ENCODE assay signal across 9 mouse cellular contexts in genomic region chr9:58232374-58232773, GRCm38 (mm10). TPM values are rescaled to one million over a fixed set of nuclear protein-coding genes. Genes with fewer than 3 reads are reported as not detected.
DNase-seq lines count a peak whose midpoint lies in the region; ATAC-seq and TF ChIP-seq lines count a peak whose summit lies in the region.
"Had no signal": no experiment of that assay in that cellular context is flagged by ENCODE, and none has a peak within 500 bp of the region (broad histone marks: within the 10 kb centered on the region; RNA-seq: fewer than 3 reads in every experiment).

No protein-coding gene starts in this region.

- H3K4me2 ChIP-seq in kidney, postnatal 0 days (ENCODE audit: low read length), result no peak overlapping the region
- H3K4me2 ChIP-seq in heart, postnatal 0 days (ENCODE audit: low read depth, low read length), result no peak overlapping the region

- no peak overlapping the region for H3K4me3 ChIP-seq in kidney, postnatal 0 days (replicated peaks; ENCODE audit: low read depth, low read length)
- H3K4me3 ChIP-seq in embryonic facial prominence, embryonic 10.5 days, result no peak overlapping the region
- no peak overlapping the region for H3K4me3 ChIP-seq in heart, postnatal 0 days (ENCODE audit: low read depth, low read length)
- no peak overlapping the region for H3K4me3 ChIP-seq in macrophage (ENCODE audit: inconsistent target)
- H3K4me3 ChIP-seq: myocyte had no signal

- no peaks in the 10 kb centered on the region for H3K27me3 ChIP-seq in kidney, postnatal 0 days (ENCODE audit: insufficient read depth, low read length)
- no peaks in the 10 kb centered on the region for H3K27me3 ChIP-seq in embryonic facial prominence, embryonic 10.5 days (replicated peaks; ENCODE audit: low read depth, poor library complexity, severe bottlenecking)
- H3K27me3 ChIP-seq in heart, postnatal 0 days (ENCODE audit: control insufficient read depth, insufficient read depth, low read length), result no peaks in the 10 kb centered on the region

- no peak for TF ChIP-seq EP300 in heart, postnatal 0 days (IDR thresholded peaks at IDR 0.05; ENCODE audit: low read depth)

- TF ChIP-seq CTCF in kidney, postnatal 0 days (IDR thresholded peaks at IDR 0.05; ENCODE audit: low read depth), result no peak
- no peak for TF ChIP-seq CTCF in heart, postnatal 0 days (IDR thresholded peaks at IDR 0.05; ENCODE audit: low read depth)

- no peak overlapping the region for H3K9ac ChIP-seq in kidney, postnatal 0 days (ENCODE audit: low read depth, low read length)
- H3K9ac ChIP-seq in heart, postnatal 0 days (replicated peaks; ENCODE audit: low read depth, low read length), result no peak overlapping the region

- no peaks in the 10 kb centered on the region for H3K4me1 ChIP-seq in kidney, postnatal 0 days (replicated peaks; ENCODE audit: insufficient read depth, low read length)
- H3K4me1 ChIP-seq in embryonic facial prominence, embryonic 10.5 days, result peaks cover 16% of the 10 kb centered on the region
- no peaks in the 10 kb centered on the region for H3K4me1 ChIP-seq in heart, postnatal 0 days (ENCODE audit: control insufficient read depth, insufficient read depth)

- H3K79me2 ChIP-seq in macrophage (ENCODE audit: inconsistent target), result peaks cover 35% of the 10 kb centered on the region

- H3K36me3 ChIP-seq in kidney, postnatal 0 days (ENCODE audit: insufficient read depth, low read length), result peaks cover 55% of the 10 kb centered on the region
- peaks cover 77% of the 10 kb centered on the region for H3K36me3 ChIP-seq in embryonic facial prominence, embryonic 10.5 days (replicated peaks)
- H3K36me3 ChIP-seq in heart, postnatal 0 days (replicated peaks; ENCODE audit: control insufficient read depth, insufficient read depth, low read length), result peaks cover 62% of the 10 kb centered on the region
- peaks cover 58% of the 10 kb centered on the region for H3K36me3 ChIP-seq in macrophage (ENCODE audit: inconsistent target)

- no peak for ATAC-seq in kidney, postnatal 0 days (replicated peaks; ENCODE audit: low FRiP score, low read depth)
- no peak for ATAC-seq in heart, postnatal 0 days (ENCODE audit: insufficient read depth, low read depth)

- WGBS in kidney, postnatal 0 days, result 46% methylated on average over 5 of the region's 5 CpGs
- WGBS in embryonic facial prominence, embryonic 10.5 days, result 50% methylated on average over 5 of the region's 5 CpGs
- WGBS in heart, postnatal 0 days, result 53% methylated on average over 5 of the region's 5 CpGs
- 0% methylated on average over 5 of the region's 5 CpGs for WGBS in macrophage (ENCODE audit: missing documents)

- DNase-seq in kidney, postnatal 0 days (ENCODE audit: low spot score), result no peak
- DNase-seq in kidney, postnatal 4 days, result no peak
- no peak for DNase-seq in embryonic facial prominence, embryonic 10.5 days (ENCODE audit: low spot score)
- no peak for DNase-seq in heart, postnatal 0 days (ENCODE audit: low spot score)
- no peak for DNase-seq in right cerebral cortex, adult 18-20 months
- DNase-seq in cerebellum, adult 11 months, result no peak

- H3K9me3 ChIP-seq in kidney, postnatal 0 days (replicated peaks; ENCODE audit: low read length), result no peaks in the 10 kb centered on the region
- H3K9me3 ChIP-seq in embryonic facial prominence, embryonic 10.5 days, result no peaks in the 10 kb centered on the region
- H3K9me3 ChIP-seq in heart, postnatal 0 days (replicated peaks; ENCODE audit: control insufficient read depth, low read length), result no peaks in the 10 kb centered on the region
- H3K9me3 ChIP-seq: G1E had no signal

- peak overlapping the region; percentile 25 for H3K27ac ChIP-seq in kidney, postnatal 0 days
- peak overlapping the region; percentile 36 for H3K27ac ChIP-seq in embryonic facial prominence, embryonic 10.5 days (replicated peaks)
- peak overlapping the region; percentile 31 for H3K27ac ChIP-seq in heart, postnatal 0 days (ENCODE audit: low read depth)
- H3K27ac ChIP-seq in macrophage, result peak overlapping the region; percentile 97

RNA-seq across cellular contexts. Expression of gene Pml, which starts 17.2 kb away (rescaled TPM):
- 14.3 and 15.2 TPM in 2 replicates for polyA plus RNA-seq in kidney, postnatal 0 days (2015; fragmentation: Nextera tagmentation; extraction: Ambion mirVana)
- 17.2 and 17.6 TPM in 2 replicates for polyA plus RNA-seq in embryonic facial prominence, embryonic 10.5 days (2016; fragmentation: Nextera tagmentation; extraction: Ambion mirVana)
- total RNA-seq in heart, postnatal 0 days (2014; rRNA removed; ENCODE audit: low replicate concordance), result 11.4 and 15.0 TPM in 2 replicates
- polyA plus RNA-seq in heart, postnatal 0 days (2015; fragmentation: Nextera tagmentation; extraction: Ambion mirVana), result 5.2 and 5.6 TPM in 2 replicates
- total RNA-seq in macrophage (2018; cell fraction: chromatin; rRNA removed), result 100 to 1,000 TPM in 20 of 26 experiments, 10 to 100 TPM in 6; 41.8 to 438 (median 201) TPM
- 100 to 1,000 TPM in 8 of 26 experiments, 10 to 100 TPM in 18; 24.3 to 136 (median 65.2) TPM for total RNA-seq in macrophage (2018; cell fraction: cytosol; rRNA removed)
- 100 to 1,000 TPM in 21 of 26 experiments, 10 to 100 TPM in 5; 55.4 to 358 (median 161) TPM for total RNA-seq in macrophage (2018; cell fraction: nucleus; rRNA removed)
- 34.6 to 63.1 TPM (median 37.1 TPM) in 3 replicates for polyA plus RNA-seq in macrophage (2018)

RNA-seq across cellular contexts. Expression of gene Stoml1, which starts 20.6 kb away (rescaled TPM):
- polyA plus RNA-seq in kidney, postnatal 0 days (2015; fragmentation: Nextera tagmentation; extraction: Ambion mirVana), result 36.6 and 37.6 TPM in 2 replicates
- 28.4 and 30.2 TPM in 2 replicates for polyA plus RNA-seq in embryonic facial prominence, embryonic 10.5 days (2016; fragmentation: Nextera tagmentation; extraction: Ambion mirVana)
- 16.4 and 52.8 TPM in 2 replicates for total RNA-seq in heart, postnatal 0 days (2014; rRNA removed; ENCODE audit: low replicate concordance)
- 21.7 and 23.3 TPM in 2 replicates for polyA plus RNA-seq in heart, postnatal 0 days (2015; fragmentation: Nextera tagmentation; extraction: Ambion mirVana)
- 100 to 1,000 TPM in 13 of 26 experiments, 10 to 100 TPM in 13; 27.1 to 163 (median 99.6) TPM for total RNA-seq in macrophage (2018; cell fraction: chromatin; rRNA removed)
- total RNA-seq in macrophage (2018; cell fraction: cytosol; rRNA removed), result 10 to 100 TPM; 10.7 to 62.8 (median 27.9) TPM
- 100 to 1,000 TPM in 7 of 26 experiments, 10 to 100 TPM in 19; 29.0 to 154 (median 81.6) TPM for total RNA-seq in macrophage (2018; cell fraction: nucleus; rRNA removed)
- 18.3 to 33.2 TPM (median 18.3 TPM) in 3 replicates for polyA plus RNA-seq in macrophage (2018)

RNA-seq across cellular contexts. Expression of gene Islr2, which starts 28.3 kb away (rescaled TPM):
- polyA plus RNA-seq in kidney, postnatal 0 days (2015; fragmentation: Nextera tagmentation; extraction: Ambion mirVana), result 0.04 and 0.13 TPM in 2 replicates
- 1.5 and 2.2 TPM in 2 replicates for polyA plus RNA-seq in embryonic facial prominence, embryonic 10.5 days (2016; fragmentation: Nextera tagmentation; extraction: Ambion mirVana)
- total RNA-seq in heart, postnatal 0 days (2014; rRNA removed; ENCODE audit: low replicate concordance), result 0.69 and 0.89 TPM in 2 replicates
- 0.08 TPM in 1 of 2 replicates, not detected in the other for polyA plus RNA-seq in heart, postnatal 0 days (2015; fragmentation: Nextera tagmentation; extraction: Ambion mirVana)
- total RNA-seq in macrophage (2018; cell fraction: chromatin; rRNA removed), result 1 to 10 TPM in 1 of 26 experiments, under 1 TPM in 4, not detected in 21; 0.18 to 1.4 (median 0.41) TPM
- under 1 TPM in 3 of 26 experiments, not detected in 23; 0.04 to 0.24 (median 0.05) TPM for total RNA-seq in macrophage (2018; cell fraction: cytosol; rRNA removed)
- 1 to 10 TPM in 2 of 26 experiments, under 1 TPM in 7, not detected in 17; 0.15 to 2.3 (median 0.26) TPM for total RNA-seq in macrophage (2018; cell fraction: nucleus; rRNA removed)
- not detected in 3 replicates for polyA plus RNA-seq in macrophage (2018)

RNA-seq across cellular contexts. Expression of gene Islr, which starts 28.3 kb away (rescaled TPM):
- polyA plus RNA-seq in kidney, postnatal 0 days (2015; fragmentation: Nextera tagmentation; extraction: Ambion mirVana), result 54.0 and 60.4 TPM in 2 replicates
- polyA plus RNA-seq in embryonic facial prominence, embryonic 10.5 days (2016; fragmentation: Nextera tagmentation; extraction: Ambion mirVana), result 13.8 and 18.2 TPM in 2 replicates
- total RNA-seq in heart, postnatal 0 days (2014; rRNA removed; ENCODE audit: low replicate concordance), result 21.1 and 39.9 TPM in 2 replicates
- 14.4 and 16.3 TPM in 2 replicates for polyA plus RNA-seq in heart, postnatal 0 days (2015; fragmentation: Nextera tagmentation; extraction: Ambion mirVana)
- total RNA-seq in macrophage (2018; cell fraction: chromatin; rRNA removed), result 1 to 10 TPM in 1 of 26 experiments, not detected in 25; 8.1 TPM
- under 1 TPM in 3 of 26 experiments, not detected in 23; 0.07 TPM for total RNA-seq in macrophage (2018; cell fraction: cytosol; rRNA removed)
- total RNA-seq in macrophage (2018; cell fraction: nucleus; rRNA removed), result 1 to 10 TPM in 1 of 26 experiments, not detected in 25; 1.7 TPM
- polyA plus RNA-seq in macrophage (2018), result not detected in 3 replicates
- polyA plus RNA-seq: G1E had no signal

Comparison
In these comparisons a context has a peak if more than half of its experiments do, and no peak if none do; other contexts are left out.
1. H3K27ac ChIP-seq: peak in every context shown above with its lines; median percentile 97 in macrophage; 36 in embryonic facial prominence, embryonic 10.5 days; 31 in heart, postnatal 0 days; 25 in kidney, postnatal 0 days.